Mouse (Mus musculus): ENCODE measurements around the gene Alpi. TPM values are rescaled to one million over a fixed set of nuclear protein-coding genes. Genes with fewer than 3 reads are reported as not detected.

Alpi gene
- total and polyA plus RNA-seq, 2 experiments, result 0.05 TPM; not detected in 1

DNA sequence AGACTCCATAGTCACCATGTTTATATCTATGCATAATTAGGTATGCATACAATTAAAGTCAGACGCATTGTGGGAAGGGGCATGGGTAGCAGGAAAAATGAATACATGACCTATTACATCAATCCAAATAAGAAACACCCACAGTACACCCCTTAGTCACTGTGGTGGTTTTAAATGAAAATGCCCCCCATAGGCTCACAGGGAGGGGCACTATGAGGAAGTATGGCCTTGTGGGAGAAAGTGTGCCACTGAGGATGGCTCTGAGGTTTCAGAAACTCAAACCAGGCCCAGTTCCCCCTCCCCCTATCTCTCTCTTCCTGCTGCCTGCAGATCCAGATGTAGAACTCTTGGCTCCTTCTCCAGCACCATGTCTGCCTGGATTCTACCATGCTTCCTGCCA lies 2.5 kb upstream of the Alpi start:
- H3K27ac ChIP-seq (replicated peaks; ENCODE audit: insufficient read depth, low read depth, low read length), result no peak overlapping the region

DNA sequence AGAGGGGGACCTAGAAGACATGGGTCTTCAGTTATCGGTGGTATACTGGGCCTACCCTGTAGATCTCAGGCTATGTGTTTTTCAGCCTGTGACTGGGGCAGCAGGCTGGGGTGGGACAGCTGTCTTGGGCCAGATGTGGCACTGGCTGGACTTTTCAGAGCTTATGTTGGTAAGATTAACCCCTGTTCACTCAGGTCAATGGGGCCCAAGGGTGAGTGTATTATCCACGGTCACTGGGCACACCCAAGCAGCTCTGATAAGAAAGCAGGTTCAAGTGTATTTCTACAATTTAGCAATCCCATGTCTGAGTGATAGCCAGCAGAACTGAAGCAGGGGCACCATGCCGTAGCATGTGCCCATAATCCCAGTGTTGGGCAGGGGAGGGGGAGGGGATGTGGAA lies 708 bp upstream of the Alpi start:
- no peak for TF ChIP-seq CTCF (IDR thresholded peaks at IDR 0.05; ENCODE audit: low read depth, low read length)
- no peak for TF ChIP-seq POLR2A (IDR thresholded peaks at IDR 0.05; ENCODE audit: extremely low read depth, insufficient read depth, low read length)
- Histone ChIP-seq H3K9ac (ENCODE audit: low read depth, low read length) (no peak overlapping the region), H3K36me3 (ENCODE audit: control insufficient read depth, insufficient read depth, low read length) (no peaks in the 10 kb centered on the region), H3K79me2 (ENCODE audit: control insufficient read depth, insufficient read depth, low read length) (no peaks in the 10 kb centered on the region), H3K27me3 (ENCODE audit: control insufficient read depth, insufficient read depth, low read length) (no peaks in the 10 kb centered on the region), H3K4me1 (ENCODE audit: control insufficient read depth, insufficient read depth, low read length) (no peaks in the 10 kb centered on the region), H3K4me3 (ENCODE audit: insufficient read depth, low read depth, low read length) (no peak overlapping the region), H3K27ac (replicated peaks; ENCODE audit: insufficient read depth, low read depth, low read length) (no peak overlapping the region)
- no peak for DNase-seq (ENCODE audit: extremely low read depth, low read depth, low spot score)
- 83% methylated on average over 3 of the region's 3 CpGs for WGBS

More for the DNA sequence above, 2.5 kb upstream of the Alpi start:
- no peaks in the 10 kb centered on the region for H3K27me3 ChIP-seq (ENCODE audit: control insufficient read depth, insufficient read depth, low read length)
- no peak overlapping the region for H3K9ac ChIP-seq (ENCODE audit: low read depth, low read length)
- H3K36me3 ChIP-seq (ENCODE audit: control insufficient read depth, insufficient read depth, low read length), result no peaks in the 10 kb centered on the region
- H3K79me2 ChIP-seq (ENCODE audit: control insufficient read depth, insufficient read depth, low read length), result no peaks in the 10 kb centered on the region
- 78% methylated on average over 1 of the region's 1 CpGs for WGBS
- H3K4me3 ChIP-seq (ENCODE audit: insufficient read depth, low read depth, low read length), result no peak overlapping the region
- no peak for TF ChIP-seq CTCF (IDR thresholded peaks at IDR 0.05; ENCODE audit: low read depth, low read length)
- TF ChIP-seq POLR2A (IDR thresholded peaks at IDR 0.05; ENCODE audit: extremely low read depth, insufficient read depth, low read length), result no peak
- no peaks in the 10 kb centered on the region for H3K4me1 ChIP-seq (ENCODE audit: control insufficient read depth, insufficient read depth, low read length)
- no peak for DNase-seq (ENCODE audit: extremely low read depth, low read depth, low spot score)

DNA sequence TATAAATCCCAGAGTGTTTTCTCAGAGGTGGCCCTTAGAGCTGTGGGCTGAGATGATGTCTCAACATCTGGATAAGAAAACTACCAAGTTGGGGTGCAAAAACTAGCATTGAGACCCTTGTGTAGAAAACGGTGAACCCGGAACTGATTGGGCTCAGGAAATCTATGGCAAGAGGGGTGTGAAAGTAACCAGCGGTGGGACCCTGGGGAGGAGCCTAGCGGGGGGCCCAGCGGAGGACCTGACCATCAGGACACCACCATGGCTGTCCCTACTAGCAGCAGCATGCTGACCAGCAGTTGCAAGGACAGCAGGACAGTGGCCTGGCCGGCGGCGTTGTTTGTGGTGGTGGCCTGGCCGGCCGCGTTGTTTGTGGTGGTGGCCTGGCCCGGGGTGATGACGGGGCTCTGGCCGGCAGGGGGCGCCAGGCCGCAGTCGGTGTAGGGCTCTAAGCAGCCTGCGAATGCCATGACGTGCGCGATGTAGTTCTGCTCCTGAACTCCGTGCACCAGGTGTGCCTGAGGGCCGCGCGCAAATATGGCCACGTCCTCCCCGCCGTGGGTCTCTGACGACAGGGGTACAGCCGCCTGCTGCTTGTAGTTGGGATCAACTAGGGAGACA lies 2.9 kb downstream of the Alpi start:
- WGBS, result 12% methylated on average over 30 of the region's 30 CpGs
- Histone ChIP-seq H3K36me3 (ENCODE audit: control insufficient read depth, insufficient read depth, low read length) (no peaks in the 10 kb centered on the region), H3K4me3 (ENCODE audit: insufficient read depth, low read depth, low read length) (no peak overlapping the region)

DNA sequence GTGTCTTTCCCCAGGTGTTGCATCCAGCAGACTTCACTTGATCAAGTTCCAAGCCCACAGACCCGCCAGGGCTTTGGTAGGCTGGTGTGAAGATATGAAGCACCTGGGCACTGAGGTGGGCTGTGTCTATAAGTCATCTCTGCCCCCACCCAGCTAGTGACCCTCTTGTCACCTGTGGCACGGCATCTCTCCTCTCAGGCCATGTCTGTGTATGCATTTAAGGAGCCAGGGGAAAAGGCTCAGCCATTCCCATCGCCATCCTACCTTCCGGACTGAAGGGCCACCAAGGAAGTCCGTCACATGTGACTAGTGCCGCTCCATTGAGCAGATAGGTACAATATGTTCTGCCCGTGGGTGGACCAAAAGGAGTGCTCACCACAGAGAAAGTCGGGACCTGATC lies 5.8 kb downstream of the Alpi start:
- 0 out of 2 replicates have a peak, but pooled peaks cover 3% of the 10 kb centered on the region for H3K27me3 ChIP-seq (ENCODE audit: control insufficient read depth, insufficient read depth, low read length)
- TF ChIP-seq POLR2A (IDR thresholded peaks at IDR 0.05; ENCODE audit: extremely low read depth, insufficient read depth, low read length), result no peak
- TF ChIP-seq CTCF (IDR thresholded peaks at IDR 0.05; ENCODE audit: low read depth, low read length), result no peak

More for the DNA sequence above, 2.9 kb downstream of the Alpi start:
- TF ChIP-seq CTCF (IDR thresholded peaks at IDR 0.05; ENCODE audit: low read depth, low read length) (peak; percentile 83), POLR2A (IDR thresholded peaks at IDR 0.05; ENCODE audit: extremely low read depth, insufficient read depth, low read length) (no peak)
- Histone ChIP-seq H3K27me3 (ENCODE audit: control insufficient read depth, insufficient read depth, low read length) (0 out of 2 replicates have a peak, but pooled peaks cover 3% of the 10 kb centered on the region), H3K79me2 (ENCODE audit: control insufficient read depth, insufficient read depth, low read length) (no peaks in the 10 kb centered on the region), H3K27ac (replicated peaks; ENCODE audit: insufficient read depth, low read depth, low read length) (no peak overlapping the region), H3K9ac (ENCODE audit: low read depth, low read length) (no peak overlapping the region), H3K4me1 (ENCODE audit: control insufficient read depth, insufficient read depth, low read length) (no peaks in the 10 kb centered on the region)
- peak; percentile 10 for DNase-seq (ENCODE audit: extremely low read depth, low read depth, low spot score)

DNA sequence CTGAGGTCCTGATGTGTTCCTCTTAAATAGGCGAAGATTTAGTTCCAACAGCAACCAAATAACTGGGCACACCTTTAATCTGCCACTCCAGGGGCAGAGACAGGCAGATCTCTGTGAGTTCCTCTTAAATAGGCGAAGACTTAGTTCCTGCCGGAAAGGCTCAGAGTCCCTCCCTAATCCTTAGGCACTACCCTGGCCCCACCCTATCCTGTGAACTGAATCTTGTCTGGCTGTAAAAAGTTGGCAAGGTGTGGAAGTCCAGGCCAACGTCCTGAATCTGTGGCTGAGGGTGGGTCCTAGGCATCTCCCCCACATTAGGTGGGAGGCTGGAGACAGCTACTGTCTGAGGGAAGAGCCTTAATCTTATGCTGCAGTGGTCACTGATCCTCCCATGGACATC lies 11.6 kb downstream of the Alpi start, which contains the start of gene Alppl2:
TSS of gene Alppl2 (minus strand) at position 101 of the 400 bp plus-strand sequence.
- Histone ChIP-seq H3K4me3 (ENCODE audit: insufficient read depth, low read depth, low read length) (no peak within 1 kb of the TSS), H3K27me3 (ENCODE audit: control insufficient read depth, insufficient read depth, low read length) (no peaks in the 10 kb centered on the region), H3K79me2 (ENCODE audit: control insufficient read depth, insufficient read depth, low read length) (no peaks in the 10 kb centered on the region), H3K4me1 (ENCODE audit: control insufficient read depth, insufficient read depth, low read length) (no peaks in the 10 kb centered on the region), H3K36me3 (ENCODE audit: control insufficient read depth, insufficient read depth, low read length) (no peaks in the 10 kb centered on the region), H3K9ac (ENCODE audit: low read depth, low read length) (no peak within 1 kb of the TSS), H3K27ac (replicated peaks; ENCODE audit: insufficient read depth, low read depth, low read length) (no peak within 1 kb of the TSS)
- WGBS, result 84% methylated on average over 4 of the region's 4 CpGs
- TF ChIP-seq CTCF (IDR thresholded peaks at IDR 0.05; ENCODE audit: low read depth, low read length) (no peak), POLR2A (IDR thresholded peaks at IDR 0.05; ENCODE audit: extremely low read depth, insufficient read depth, low read length) (no peak)
- no peak for DNase-seq (ENCODE audit: extremely low read depth, low read depth, low spot score)

More for the DNA sequence above, 5.8 kb downstream of the Alpi start:
- no peak for DNase-seq (ENCODE audit: extremely low read depth, low read depth, low spot score)
- WGBS, result 78% methylated on average over 8 of the region's 8 CpGs
- Histone ChIP-seq H3K27ac (replicated peaks; ENCODE audit: insufficient read depth, low read depth, low read length) (no peak overlapping the region), H3K9ac (ENCODE audit: low read depth, low read length) (no peak overlapping the region), H3K79me2 (ENCODE audit: control insufficient read depth, insufficient read depth, low read length) (no peaks in the 10 kb centered on the region), H3K4me3 (ENCODE audit: insufficient read depth, low read depth, low read length) (no peak overlapping the region), H3K36me3 (ENCODE audit: control insufficient read depth, insufficient read depth, low read length) (no peaks in the 10 kb centered on the region), H3K4me1 (ENCODE audit: control insufficient read depth, insufficient read depth, low read length) (no peaks in the 10 kb centered on the region)

DNA sequence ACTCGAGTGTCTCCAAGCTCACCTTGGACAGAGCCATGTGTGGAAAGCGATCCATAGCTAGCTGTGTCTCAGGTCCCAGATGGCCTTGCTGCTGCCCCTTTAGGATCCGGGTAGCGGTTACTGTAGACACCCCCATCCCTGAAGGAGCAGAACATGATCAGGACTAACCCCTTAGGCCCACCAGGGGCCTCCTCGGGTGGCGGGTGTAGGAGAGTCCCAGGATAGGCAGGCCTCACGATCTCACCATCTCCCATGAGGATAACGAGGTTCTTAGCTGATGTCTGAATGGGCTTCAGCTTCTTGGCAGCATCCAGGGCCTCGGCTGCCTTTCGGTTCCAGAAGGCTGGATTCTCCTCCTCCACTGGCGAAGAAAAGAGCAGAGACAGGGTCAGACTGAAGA lies 12.2 kb downstream of the Alpi start:
- 89% methylated on average over 11 of the region's 11 CpGs for WGBS
- H3K27me3 ChIP-seq (ENCODE audit: control insufficient read depth, insufficient read depth, low read length), result no peaks in the 10 kb centered on the region
- no peak for DNase-seq (ENCODE audit: extremely low read depth, low read depth, low spot score)

More for the DNA sequence above, 12.2 kb downstream of the Alpi start:
- H3K9ac ChIP-seq (ENCODE audit: low read depth, low read length), result no peak overlapping the region
- H3K79me2 ChIP-seq (ENCODE audit: control insufficient read depth, insufficient read depth, low read length), result no peaks in the 10 kb centered on the region
- no peak overlapping the region for H3K4me3 ChIP-seq (ENCODE audit: insufficient read depth, low read depth, low read length)
- H3K27ac ChIP-seq (replicated peaks; ENCODE audit: insufficient read depth, low read depth, low read length), result no peak overlapping the region
- H3K4me1 ChIP-seq (ENCODE audit: control insufficient read depth, insufficient read depth, low read length), result no peaks in the 10 kb centered on the region
- TF ChIP-seq POLR2A (IDR thresholded peaks at IDR 0.05; ENCODE audit: extremely low read depth, insufficient read depth, low read length) (no peak), CTCF (IDR thresholded peaks at IDR 0.05; ENCODE audit: low read depth, low read length) (no peak)
- H3K36me3 ChIP-seq (ENCODE audit: control insufficient read depth, insufficient read depth, low read length), result no peaks in the 10 kb centered on the region
